Comparison of ENCODE assay signal across 12 mouse cellular contexts in genomic region chr17:43264739-43265138, GRCm38 (mm10). TPM values are rescaled to one million over a fixed set of nuclear protein-coding genes. Genes with fewer than 3 reads are reported as not detected.
DNase-seq lines count a peak whose midpoint lies in the region; ATAC-seq and TF ChIP-seq lines count a peak whose summit lies in the region.
"Had no signal": no experiment of that assay in that cellular context is flagged by ENCODE, and none has a peak within 500 bp of the region (broad histone marks: within the 10 kb centered on the region; RNA-seq: fewer than 3 reads in every experiment).

No protein-coding gene starts in this region.

- peak overlapping the region; percentile 12; the same call in 1 of the 2 replicates for H3K27ac ChIP-seq in gastrocnemius, adult 2 months
- no peak overlapping the region for H3K27ac ChIP-seq in midbrain, embryonic 12.5 days (replicated peaks)
- H3K27ac ChIP-seq in midbrain, embryonic 10.5 days (replicated peaks) = no peak overlapping the region
- no peak overlapping the region for H3K27ac ChIP-seq in hindbrain, embryonic 15.5 days (replicated peaks)
- no peak overlapping the region for H3K27ac ChIP-seq in neural tube, embryonic 14.5 days (ENCODE audit: low read depth, low read length)
- H3K27ac ChIP-seq: lung, embryonic 15.5 days had no signal

- ATAC-seq in midbrain, embryonic 12.5 days (ENCODE audit: low FRiP score, low read depth) = 0 out of 2 replicates have a peak, but pooled peaks have one; percentile 3
- ATAC-seq in hindbrain, embryonic 15.5 days (ENCODE audit: low FRiP score, low read depth) = peak; percentile 35; the same call in 1 of the 2 replicates
- 0 out of 2 replicates have a peak, but pooled peaks have one; percentile 6 for ATAC-seq in neural tube, embryonic 14.5 days (ENCODE audit: low read depth)

- intact Hi-C loops in gastrocnemius, adult 2 months (cut with DNase I) = loop anchor here (1.0 to 5.0 kb wide), 2 partner anchors 194 to 343 kb away; no protein-coding TSS in a partner anchor
- intact Hi-C loops in heart, postnatal 25 days (cut with DNase I) = loop anchor here (1.0 to 2.0 kb wide), 3 partner anchors 196 to 346 kb away; no protein-coding TSS in a partner anchor

- H3K4me1 ChIP-seq in midbrain, embryonic 12.5 days = no peaks in the 10 kb centered on the region
- no peaks in the 10 kb centered on the region for H3K4me1 ChIP-seq in midbrain, embryonic 10.5 days
- H3K4me1 ChIP-seq in hindbrain, embryonic 15.5 days (replicated peaks) = peaks cover 3% of the 10 kb centered on the region
- no peaks in the 10 kb centered on the region for H3K4me1 ChIP-seq in neural tube, embryonic 14.5 days (ENCODE audit: control insufficient read depth, insufficient read depth, low read length)
- H3K4me1 ChIP-seq: lung, embryonic 15.5 days had no signal

- H3K4me3 ChIP-seq in gastrocnemius, adult 2 months = no peak overlapping the region
- no peak overlapping the region for H3K4me3 ChIP-seq in midbrain, embryonic 12.5 days
- no peak overlapping the region for H3K4me3 ChIP-seq in midbrain, embryonic 10.5 days
- no peak overlapping the region for H3K4me3 ChIP-seq in hindbrain, embryonic 15.5 days
- H3K4me3 ChIP-seq in neural tube, embryonic 14.5 days (ENCODE audit: low read depth, low read length) = no peak overlapping the region
- H3K4me3 ChIP-seq: lung, embryonic 15.5 days had no signal

- H3K27me3 ChIP-seq in midbrain, embryonic 12.5 days = peaks cover 4% of the 10 kb centered on the region; the same call in 1 of the 2 replicates
- no peaks in the 10 kb centered on the region for H3K27me3 ChIP-seq in midbrain, embryonic 10.5 days (ENCODE audit: low read depth, poor library complexity, severe bottlenecking)
- H3K27me3 ChIP-seq in hindbrain, embryonic 15.5 days = no peaks in the 10 kb centered on the region
- H3K27me3 ChIP-seq in neural tube, embryonic 14.5 days (ENCODE audit: control insufficient read depth, insufficient read depth, low read length) = no peaks in the 10 kb centered on the region
- H3K27me3 ChIP-seq: lung, embryonic 15.5 days had no signal

- H3K9ac ChIP-seq in midbrain, embryonic 12.5 days (replicated peaks) = no peak overlapping the region
- no peak overlapping the region for H3K9ac ChIP-seq in hindbrain, embryonic 15.5 days
- H3K9ac ChIP-seq in neural tube, embryonic 14.5 days (replicated peaks; ENCODE audit: low read depth, low read length) = no peak overlapping the region
- H3K9ac ChIP-seq: lung, embryonic 15.5 days had no signal

- WGBS in midbrain, embryonic 12.5 days = 86% methylated on average over 7 of the region's 7 CpGs
- 75% methylated on average over 7 of the region's 7 CpGs for WGBS in midbrain, embryonic 10.5 days
- WGBS in hindbrain, embryonic 15.5 days = 87% methylated on average over 7 of the region's 7 CpGs
- WGBS in neural tube, embryonic 14.5 days = 84% methylated on average over 7 of the region's 7 CpGs

- no peak for DNase-seq in gastrocnemius, adult 2 months
- no peak for DNase-seq in gastrocnemius, postnatal 10 days
- DNase-seq in midbrain, embryonic 10.5 days (ENCODE audit: low spot score) = no peak
- DNase-seq in ovary, postnatal 10 days (ENCODE audit: low spot score) = no peak
- no peak for DNase-seq in heart, postnatal 25 days (ENCODE audit: low spot score)

- H3K36me3 ChIP-seq in midbrain, embryonic 12.5 days = no peaks in the 10 kb centered on the region
- H3K36me3 ChIP-seq in midbrain, embryonic 10.5 days = no peaks in the 10 kb centered on the region
- no peaks in the 10 kb centered on the region for H3K36me3 ChIP-seq in hindbrain, embryonic 15.5 days
- no peaks in the 10 kb centered on the region for H3K36me3 ChIP-seq in neural tube, embryonic 14.5 days (ENCODE audit: control insufficient read depth, insufficient read depth, low read length)
- H3K36me3 ChIP-seq: lung, embryonic 15.5 days had no signal

- H3K4me2 ChIP-seq in midbrain, embryonic 12.5 days (replicated peaks) = no peak overlapping the region
- no peak overlapping the region for H3K4me2 ChIP-seq in hindbrain, embryonic 15.5 days
- H3K4me2 ChIP-seq in neural tube, embryonic 14.5 days (ENCODE audit: low read depth, low read length) = no peak overlapping the region

- no peaks in the 10 kb centered on the region for H3K9me3 ChIP-seq in midbrain, embryonic 12.5 days
- H3K9me3 ChIP-seq in midbrain, embryonic 10.5 days (replicated peaks) = peaks cover 7% of the 10 kb centered on the region; the same call in 1 of the 2 replicates
- H3K9me3 ChIP-seq in hindbrain, embryonic 15.5 days = no peaks in the 10 kb centered on the region
- 0 out of 2 replicates have a peak, but pooled peaks cover 4% of the 10 kb centered on the region for H3K9me3 ChIP-seq in neural tube, embryonic 14.5 days (ENCODE audit: control insufficient read depth, low read length)
- H3K9me3 ChIP-seq: lung, embryonic 15.5 days had no signal

- no peak for TF ChIP-seq CTCF in gastrocnemius, adult 2 months (IDR thresholded peaks at IDR 0.05)

RNA-seq across cellular contexts. Expression of gene Adgrf1, which starts 5.4 kb away (rescaled TPM):
- total RNA-seq in gastrocnemius, adult 2 months (2021) = not detected
- not detected for total RNA-seq in gastrocnemius, postnatal 10 days (2021)
- polyA plus RNA-seq in midbrain, embryonic 12.5 days (2016; fragmentation: Nextera tagmentation; extraction: Ambion mirVana) = not detected in 2 replicates
- not detected in 2 replicates for polyA plus RNA-seq in midbrain, embryonic 10.5 days (2016; fragmentation: Nextera tagmentation; extraction: Ambion mirVana)
- polyA plus RNA-seq in hindbrain, embryonic 15.5 days (2015; fragmentation: Nextera tagmentation; extraction: Ambion mirVana) = not detected in 2 replicates
- polyA plus RNA-seq in neural tube, embryonic 14.5 days (2014; fragmentation: Nextera tagmentation; extraction: Ambion mirVana) = not detected in 2 replicates
- not detected for total RNA-seq in heart, postnatal 25 days (2021)
- total RNA-seq: gastrocnemius, postnatal 4 days; megakaryocyte progenitor cell, adult 5-6 weeks had no signal
- polyA plus RNA-seq: heart, embryonic 16.5 days; lung, embryonic 15.5 days had no signal
